Mouse (Mus musculus) neutrophil, adult 5-6 weeks (primary cell): ENCODE data around the gene Tmem132d. TPM values are rescaled to one million over a fixed set of nuclear protein-coding genes. Genes with fewer than 3 reads are reported as not detected.
"Not testable (repeated sequence)": the region's sequence is repeated elsewhere in the genome, so short reads cannot be mapped to it uniquely, and the experiment has no call there.

ENCODE experiments used
- ATAC-seq: fragments of 151-379, 151-347 bp; 2 replicates; pipeline ENCODE4 v1.8.0; 2017; ENCODE audit warnings: mild to moderate bottlenecking, moderate TSS enrichment; ENCODE audit not compliant: insufficient number of reproducible peaks, poor library complexity, low FRiP score, severe bottlenecking; ENCODE audit errors: extremely low read depth
- total RNA-seq: library from RNA; stranded (forward); fragments of 200-1000 nt; gene quantifications from 2 replicates; pipeline ENCODE4 v1.2.3, GENCODE M21; 2017

Gene Tmem132d
- total RNA-seq, 1 experiment from 2014 or later: not detected

DNA sequence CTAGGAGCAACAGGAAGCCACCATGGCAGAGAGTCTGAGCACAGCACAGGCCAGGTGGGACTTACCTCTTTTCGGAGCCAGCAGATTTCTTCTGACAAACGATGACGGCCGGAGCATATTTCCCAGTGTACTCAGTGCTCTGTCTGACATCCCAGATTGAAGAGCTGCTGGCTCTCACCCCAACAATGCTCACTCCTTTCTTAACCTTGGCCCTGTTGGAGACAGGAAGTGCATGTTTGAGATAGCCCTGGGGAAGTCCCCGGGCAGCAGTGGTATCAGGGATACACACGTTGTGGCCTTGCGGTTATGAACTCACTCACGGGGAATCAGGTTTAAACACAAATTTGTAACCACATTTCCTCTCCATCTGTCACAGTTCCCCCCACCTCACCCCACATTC is 296.1 kb downstream of the Tmem132d start:
- no peak for ATAC-seq

GRCm38 (mm10) chr5:128122656-128123055 is 310.2 kb downstream of the Tmem132d start:
- no peak for ATAC-seq

GRCm38 (mm10) chr5:128119171-128119570 is 313.7 kb downstream of the Tmem132d start:
- ATAC-seq: no peak

- ATAC-seq: no peak
Measured at GRCm38 (mm10) chr5:128113107-128113506, 319.8 kb downstream of the Tmem132d start.

- no peak for ATAC-seq
Measured at GRCm38 (mm10) chr5:128112518-128112917, 320.4 kb downstream of the Tmem132d start.

GRCm38 (mm10) chr5:128111664-128112063 is 321.2 kb downstream of the Tmem132d start:
- no peak for ATAC-seq

DNA sequence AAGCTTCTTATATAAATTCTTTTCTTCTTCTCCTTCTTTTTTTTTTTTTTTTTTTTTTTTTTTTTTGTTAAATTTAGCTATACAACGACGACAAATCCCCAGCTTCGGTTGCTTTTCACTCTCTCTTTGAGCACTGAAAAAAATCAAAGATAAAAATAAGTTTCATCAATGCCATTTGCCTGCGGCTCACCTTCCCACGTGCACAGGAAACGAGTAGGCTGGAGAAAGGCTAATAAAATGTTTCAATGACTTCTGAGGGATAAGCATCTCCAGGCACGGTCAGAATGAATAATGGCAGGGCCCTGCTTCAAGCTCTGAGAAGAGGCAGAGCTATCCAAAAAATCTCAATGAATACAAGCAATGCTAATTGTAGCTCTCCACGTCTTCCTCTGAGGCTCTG is 330.3 kb downstream of the Tmem132d start:
- ATAC-seq: no peak

- ATAC-seq: no peak
Measured at GRCm38 (mm10) chr5:128100331-128100730, 332.5 kb downstream of the Tmem132d start.

DNA sequence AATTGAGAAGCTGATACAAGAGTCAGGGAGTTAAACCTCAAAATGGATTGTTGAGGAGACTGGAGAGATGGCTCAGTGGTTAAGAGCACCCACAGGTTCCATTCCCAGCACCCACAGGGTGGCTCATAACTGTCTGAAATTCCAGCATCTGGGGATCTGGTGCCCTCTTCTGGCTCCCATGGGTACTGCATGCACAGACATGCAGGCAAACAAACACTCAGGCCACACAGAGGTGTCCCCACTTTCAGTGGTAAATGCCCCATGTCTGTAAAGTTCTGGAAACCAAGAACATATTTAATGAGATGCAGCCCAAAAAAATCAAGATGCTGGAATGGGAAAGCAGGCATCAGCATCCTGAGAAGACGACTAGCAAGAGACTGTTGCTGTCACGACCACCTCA is 333.4 kb downstream of the Tmem132d start:
- no peak for ATAC-seq

GRCm38 (mm10) chr5:128090578-128090977 is 342.3 kb downstream of the Tmem132d start:
- ATAC-seq: no peak

DNA sequence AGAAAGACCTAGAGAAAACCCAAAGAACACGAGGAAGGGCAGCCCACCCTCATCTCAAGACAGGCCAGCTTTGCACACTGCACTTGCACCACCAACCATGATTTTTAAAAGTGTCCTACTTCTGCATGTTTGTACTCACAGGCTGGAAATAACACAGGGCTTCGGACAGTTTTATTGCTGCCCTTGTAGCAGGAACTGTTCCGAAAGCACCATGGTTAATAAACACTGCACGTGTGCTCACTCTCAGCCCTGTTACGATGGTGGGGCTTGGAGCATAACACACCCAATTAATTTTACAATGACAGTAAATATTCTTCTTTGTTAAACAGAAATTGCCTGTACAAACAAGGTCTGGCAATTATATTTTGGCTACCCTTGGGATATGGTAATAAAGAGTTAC is 357.4 kb downstream of the Tmem132d start:
- ATAC-seq: no peak

GRCm38 (mm10) chr5:128072616-128073015 is 360.3 kb downstream of the Tmem132d start:
- no peak for ATAC-seq

- no peak for ATAC-seq
Measured at GRCm38 (mm10) chr5:128041781-128042180, 391.1 kb downstream of the Tmem132d start.

- ATAC-seq: no peak
Measured at GRCm38 (mm10) chr5:128040036-128040435, 392.8 kb downstream of the Tmem132d start.

DNA sequence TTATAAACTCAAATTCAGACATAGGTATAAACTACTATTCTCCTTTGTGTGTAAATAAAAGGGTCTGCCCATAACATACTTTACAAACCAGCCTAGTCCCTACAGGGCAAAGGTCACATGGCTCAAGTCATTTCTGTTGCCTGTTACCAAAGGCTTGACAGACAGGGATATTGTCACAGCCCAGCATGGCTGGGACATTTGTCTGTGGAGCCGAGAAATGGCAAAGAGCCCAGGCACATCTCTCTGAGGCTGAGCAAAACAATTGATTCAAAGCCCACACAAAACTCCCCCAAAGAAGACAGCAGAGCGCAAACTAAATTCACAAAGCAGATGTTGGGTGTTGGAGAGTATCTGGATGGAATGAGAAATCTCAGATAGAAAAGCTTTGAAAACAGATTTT is 405.8 kb downstream of the Tmem132d start:
- ATAC-seq: no peak

GRCm38 (mm10) chr5:128004666-128005065 is 428.2 kb downstream of the Tmem132d start:
- no peak for ATAC-seq

DNA sequence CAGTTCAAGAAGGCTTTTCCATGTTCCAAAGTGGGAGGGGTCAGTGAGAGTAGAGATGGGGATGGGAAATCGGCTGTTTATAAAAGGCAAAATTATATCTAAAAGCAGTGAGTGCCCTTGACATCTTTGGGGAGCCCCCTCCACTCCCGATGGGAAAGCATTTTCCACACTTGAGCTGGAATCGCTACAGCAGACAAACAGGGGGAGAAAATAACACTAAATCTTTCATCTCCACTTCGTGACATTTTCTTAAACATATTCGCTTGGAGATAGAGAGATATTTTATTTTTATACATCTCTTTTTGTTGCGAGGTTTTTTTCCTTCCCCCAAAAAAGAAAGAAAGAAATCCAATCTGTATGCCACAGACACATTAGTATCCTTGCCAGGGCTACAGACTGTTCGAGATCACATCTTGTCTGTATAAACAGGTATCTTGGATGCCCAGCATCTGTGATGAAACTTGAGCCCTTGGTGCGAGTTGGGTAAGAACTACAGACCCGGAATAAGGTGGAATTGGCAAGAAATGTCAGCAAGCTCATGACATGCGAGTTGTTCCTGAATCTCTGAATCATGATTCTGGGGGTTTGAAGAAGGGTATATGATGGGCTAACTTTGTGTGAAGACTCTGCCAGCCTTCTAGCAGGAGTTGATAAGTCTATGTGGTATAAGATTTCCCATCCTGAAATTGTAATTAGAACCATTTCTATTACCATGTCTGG is 436.2 kb downstream of the Tmem132d start:
- no peak for ATAC-seq

DNA sequence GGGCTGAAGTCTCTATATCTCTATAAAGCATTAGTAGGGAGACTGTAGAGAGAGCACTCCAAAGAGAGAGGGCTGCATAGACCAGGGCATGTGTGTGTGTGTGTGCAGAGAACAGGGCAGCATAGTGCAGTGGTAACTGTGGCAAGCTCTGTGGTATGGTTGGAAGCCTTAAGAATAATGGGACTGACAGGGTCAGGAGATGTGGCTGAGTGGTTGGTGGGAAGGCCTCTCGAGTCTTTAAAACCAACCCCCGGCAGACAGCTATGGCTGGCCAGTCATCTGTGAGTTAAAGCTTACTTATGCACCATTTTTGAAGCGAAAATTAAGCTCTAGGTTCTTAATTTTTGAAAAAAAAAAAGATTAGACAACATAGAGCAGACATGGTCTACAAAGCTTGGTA is 439.4 kb downstream of the Tmem132d start:
- ATAC-seq: no peak

GRCm38 (mm10) chr5:127990826-127991225 is 442.1 kb downstream of the Tmem132d start:
- ATAC-seq: no peak

DNA sequence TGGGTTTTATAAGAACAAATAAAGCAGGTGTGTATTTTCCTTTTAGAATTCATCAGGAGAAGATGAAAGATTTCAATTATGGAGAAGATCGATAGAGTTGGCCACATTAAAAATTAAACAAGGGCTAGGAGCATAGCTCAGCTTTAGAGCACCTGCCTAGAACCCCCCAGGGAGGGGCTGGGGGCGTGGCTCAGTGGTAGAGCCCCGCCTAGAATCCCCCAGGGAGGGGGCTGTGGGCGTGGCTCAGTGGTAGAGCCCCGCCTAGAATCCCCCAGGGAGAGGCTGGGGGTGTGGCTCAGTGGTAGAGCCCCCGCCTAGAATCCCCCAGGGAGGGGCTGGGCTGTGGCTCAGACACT is 452.9 kb downstream of the Tmem132d start:
- ATAC-seq: not testable (repeated sequence)

DNA sequence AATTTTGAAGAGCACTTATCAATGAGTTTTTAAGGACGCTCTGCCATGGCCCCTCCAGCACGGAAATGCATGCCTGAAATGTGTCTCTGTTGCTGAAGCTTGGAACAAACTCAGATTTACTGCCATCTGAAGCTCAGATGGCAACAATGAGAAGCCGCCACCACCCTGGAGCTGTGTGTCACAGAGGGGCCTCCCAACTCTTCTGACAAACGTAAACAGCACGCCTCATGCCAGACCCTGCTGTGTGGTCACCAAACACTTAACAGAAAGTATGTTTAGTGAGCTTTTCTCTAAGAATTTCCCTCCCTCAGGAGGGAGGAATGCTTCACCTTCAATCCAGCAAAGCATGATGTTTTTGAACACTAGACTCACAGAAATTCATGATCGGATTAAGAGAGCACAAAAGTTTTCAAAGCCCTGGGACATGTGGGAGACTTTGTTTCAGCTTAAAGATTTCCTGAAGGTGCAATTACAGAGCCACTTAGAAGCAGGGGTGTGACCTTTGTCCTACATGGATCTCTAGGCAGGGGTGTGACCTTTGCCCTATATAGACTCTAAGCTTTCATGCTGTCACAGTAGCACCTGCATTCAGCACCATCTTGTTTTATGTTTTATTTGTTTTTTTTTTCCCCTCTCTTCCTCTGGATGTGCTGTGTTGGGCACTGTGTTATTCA is 453.4 kb downstream of the Tmem132d start:
- no peak for ATAC-seq
